Mouse (Mus musculus): ENCODE measurements around the gene Mtrex. TPM values are rescaled to one million over a fixed set of nuclear protein-coding genes. Genes with fewer than 3 reads are reported as not detected.

Gene Mtrex
- polyA plus RNA-seq (2012; ENCODE audit: insufficient read depth, insufficient read length, missing spikeins), result 20.5 and 24.0 TPM in 2 replicates

- peak within 1 kb of the TSS; percentile 53 for H3K27ac ChIP-seq (replicated peaks; ENCODE audit: low read depth, low read length)
- peaks cover 7% of the 10 kb centered on the region for H3K4me1 ChIP-seq (ENCODE audit: control insufficient read depth, insufficient read depth, insufficient read length, low read length)
- H3K4me3 ChIP-seq (ENCODE audit: insufficient read depth, low read depth, low read length), result peak within 1 kb of the TSS; percentile 83
Measured at GRCm38 (mm10) chr13:112927287-112928001, at the start of gene Mtrex, which contains the start of gene Dhx29. Gene Mtrex (minus strand): TSS chr13:112927398. Gene Dhx29 (plus strand): TSS chr13:112927454.

GRCm38 (mm10) chr13:112976720-112977119 lies 49.5 kb upstream of the Mtrex start:
- H3K4me3 ChIP-seq (ENCODE audit: insufficient read depth, low read depth, low read length), result no peak overlapping the region
- no peaks in the 10 kb centered on the region for H3K4me1 ChIP-seq (ENCODE audit: control insufficient read depth, insufficient read depth, insufficient read length, low read length)
- H3K27ac ChIP-seq (replicated peaks; ENCODE audit: low read depth, low read length), result no peak overlapping the region

GRCm38 (mm10) chr13:112967267-112967666 lies 40.1 kb upstream of the Mtrex start:
- H3K4me1 ChIP-seq (ENCODE audit: control insufficient read depth, insufficient read depth, insufficient read length, low read length), result no peaks in the 10 kb centered on the region
- H3K27ac ChIP-seq (replicated peaks; ENCODE audit: low read depth, low read length), result no peak overlapping the region
- no peak overlapping the region for H3K4me3 ChIP-seq (ENCODE audit: insufficient read depth, low read depth, low read length)

GRCm38 (mm10) chr13:112964421-112964820 lies 37.2 kb upstream of the Mtrex start:
- Histone ChIP-seq H3K27ac (replicated peaks; ENCODE audit: low read depth, low read length) (no peak overlapping the region), H3K4me1 (ENCODE audit: control insufficient read depth, insufficient read depth, insufficient read length, low read length) (no peaks in the 10 kb centered on the region), H3K4me3 (ENCODE audit: insufficient read depth, low read depth, low read length) (no peak overlapping the region)

- no peak overlapping the region for H3K27ac ChIP-seq (replicated peaks; ENCODE audit: low read depth, low read length)
- no peaks in the 10 kb centered on the region for H3K4me1 ChIP-seq (ENCODE audit: control insufficient read depth, insufficient read depth, insufficient read length, low read length)
- H3K4me3 ChIP-seq (ENCODE audit: insufficient read depth, low read depth, low read length), result no peak overlapping the region
Measured at GRCm38 (mm10) chr13:112963081-112963480, 35.9 kb upstream of the Mtrex start.

- H3K27ac ChIP-seq (replicated peaks; ENCODE audit: low read depth, low read length), result no peak overlapping the region
- no peaks in the 10 kb centered on the region for H3K4me1 ChIP-seq (ENCODE audit: control insufficient read depth, insufficient read depth, insufficient read length, low read length)
- no peak overlapping the region for H3K4me3 ChIP-seq (ENCODE audit: insufficient read depth, low read depth, low read length)
Measured at GRCm38 (mm10) chr13:112954067-112954466, 26.9 kb upstream of the Mtrex start.

GRCm38 (mm10) chr13:112945900-112946299 lies 18.7 kb upstream of the Mtrex start:
- Histone ChIP-seq H3K27ac (replicated peaks; ENCODE audit: low read depth, low read length) (no peak overlapping the region), H3K4me3 (ENCODE audit: insufficient read depth, low read depth, low read length) (no peak overlapping the region), H3K4me1 (ENCODE audit: control insufficient read depth, insufficient read depth, insufficient read length, low read length) (no peaks in the 10 kb centered on the region)

- H3K4me1 ChIP-seq (ENCODE audit: control insufficient read depth, insufficient read depth, insufficient read length, low read length), result no peaks in the 10 kb centered on the region
- H3K4me3 ChIP-seq (ENCODE audit: insufficient read depth, low read depth, low read length), result no peak overlapping the region
- H3K27ac ChIP-seq (replicated peaks; ENCODE audit: low read depth, low read length), result no peak overlapping the region
Measured at GRCm38 (mm10) chr13:112945312-112945711, 18.1 kb upstream of the Mtrex start.

- Histone ChIP-seq H3K27ac (replicated peaks; ENCODE audit: low read depth, low read length) (no peak overlapping the region), H3K4me1 (ENCODE audit: control insufficient read depth, insufficient read depth, insufficient read length, low read length) (no peaks in the 10 kb centered on the region), H3K4me3 (ENCODE audit: insufficient read depth, low read depth, low read length) (no peak overlapping the region)
Measured at GRCm38 (mm10) chr13:112941879-112942330, 14.7 kb upstream of the Mtrex start.

GRCm38 (mm10) chr13:112938130-112938529 lies 10.9 kb upstream of the Mtrex start:
- Histone ChIP-seq H3K27ac (replicated peaks; ENCODE audit: low read depth, low read length) (no peak overlapping the region), H3K4me3 (ENCODE audit: insufficient read depth, low read depth, low read length) (no peak overlapping the region), H3K4me1 (ENCODE audit: control insufficient read depth, insufficient read depth, insufficient read length, low read length) (no peaks in the 10 kb centered on the region)

GRCm38 (mm10) chr13:112928038-112928668 lies 955 bp upstream of the Mtrex start:
- H3K4me1 ChIP-seq (ENCODE audit: control insufficient read depth, insufficient read depth, insufficient read length, low read length), result peaks cover 7% of the 10 kb centered on the region

GRCm38 (mm10) chr13:112926796-112927195 lies 402 bp downstream of the Mtrex start:
- Histone ChIP-seq H3K27ac (replicated peaks; ENCODE audit: low read depth, low read length) (peak overlapping the region; percentile 53), H3K4me1 (ENCODE audit: control insufficient read depth, insufficient read depth, insufficient read length, low read length) (peaks cover 7% of the 10 kb centered on the region), H3K4me3 (ENCODE audit: insufficient read depth, low read depth, low read length) (peak overlapping the region; percentile 83)

More at GRCm38 (mm10) chr13:112928038-112928668, 955 bp upstream of the Mtrex start:
- Histone ChIP-seq H3K4me3 (ENCODE audit: insufficient read depth, low read depth, low read length) (peak overlapping the region; percentile 83), H3K27ac (replicated peaks; ENCODE audit: low read depth, low read length) (peak overlapping the region; percentile 53; the same call in 1 of the 2 replicates)

- no peak overlapping the region for H3K27ac ChIP-seq (replicated peaks; ENCODE audit: low read depth, low read length)
- H3K4me1 ChIP-seq (ENCODE audit: control insufficient read depth, insufficient read depth, insufficient read length, low read length), result peaks cover 7% of the 10 kb centered on the region
- peak overlapping the region; percentile 51 for H3K4me3 ChIP-seq (ENCODE audit: insufficient read depth, low read depth, low read length)
Measured at GRCm38 (mm10) chr13:112925976-112926375, 1.2 kb downstream of the Mtrex start.

- Histone ChIP-seq H3K4me3 (ENCODE audit: insufficient read depth, low read depth, low read length) (peak overlapping the region; percentile 25; the same call in 1 of the 2 replicates), H3K27ac (replicated peaks; ENCODE audit: low read depth, low read length) (no peak overlapping the region), H3K4me1 (ENCODE audit: control insufficient read depth, insufficient read depth, insufficient read length, low read length) (peaks cover 7% of the 10 kb centered on the region)
Measured at GRCm38 (mm10) chr13:112925266-112925665, 1.9 kb downstream of the Mtrex start.

GRCm38 (mm10) chr13:112920906-112921305 lies 6.3 kb downstream of the Mtrex start:
- Histone ChIP-seq H3K4me1 (ENCODE audit: control insufficient read depth, insufficient read depth, insufficient read length, low read length) (peaks cover 5% of the 10 kb centered on the region), H3K4me3 (ENCODE audit: insufficient read depth, low read depth, low read length) (no peak overlapping the region), H3K27ac (replicated peaks; ENCODE audit: low read depth, low read length) (no peak overlapping the region)
